Comparison of ENCODE assay signal across 20 mouse cellular contexts in genomic region chr15:36682832-36683231, GRCm38 (mm10).
A peak's percentile ranks its signal among the peaks of the same experiment; 100 is the strongest.
DNase-seq lines count a peak whose midpoint lies in the region; ATAC-seq and TF ChIP-seq lines count a peak whose summit lies in the region.
"Had no signal": no experiment of that assay in that cellular context is flagged by ENCODE, and none has a peak within 500 bp of the region (broad histone marks: within the 10 kb centered on the region; RNA-seq: fewer than 3 reads in every experiment).

No protein-coding gene starts in this region.

- peak; percentile 21 for DNase-seq in layer of hippocampus, adult 11-12 months (ENCODE audit: low spot score)
- DNase-seq in layer of hippocampus, adult 8-10 months (ENCODE audit: low spot score in 2 of 2): no peak
- peak; percentile 74 for DNase-seq in midbrain, embryonic 11.5 days (ENCODE audit: low spot score, missing footprints)
- no peak for DNase-seq in midbrain, postnatal 0 days (ENCODE audit: low spot score)
- DNase-seq in right cerebral cortex, postnatal 4 days: no peak
- DNase-seq in layer of hippocampus, adult 9-10 months (ENCODE audit: low spot score): no peak
- DNase-seq: adrenal gland, adult 8-10 months; adrenal gland, postnatal 36 days; cerebellum, adult 11 months; cerebellum, adult 9-10 months; cerebellum, postnatal 25 days; gastrocnemius, postnatal 10 days; heart, postnatal 10 days; heart, postnatal 4 days had no signal

- no peak for ATAC-seq in midbrain, embryonic 11.5 days (ENCODE audit: low FRiP score)
- ATAC-seq in midbrain, postnatal 0 days (ENCODE audit: low FRiP score): no peak
- ATAC-seq: forebrain, embryonic 15.5 days; hindbrain, embryonic 16.5 days had no signal

- no peaks in the 10 kb centered on the region for H3K36me3 ChIP-seq in midbrain, embryonic 11.5 days (ENCODE audit: control insufficient read depth, insufficient read depth, low read length)
- no peaks in the 10 kb centered on the region; the same call in 1 of the 2 replicates for H3K36me3 ChIP-seq in midbrain, postnatal 0 days (ENCODE audit: insufficient read depth, low read length)
- H3K36me3 ChIP-seq: forebrain, embryonic 15.5 days; G1E; hindbrain, embryonic 12.5 days had no signal

- no peak overlapping the region for H3K27ac ChIP-seq in midbrain, embryonic 11.5 days (ENCODE audit: low read depth, low read length)
- H3K27ac ChIP-seq in midbrain, postnatal 0 days (ENCODE audit: low read depth, low read length): no peak overlapping the region
- H3K27ac ChIP-seq in cortical plate, adult 2 months (ENCODE audit: insufficient read depth, low read length): peak overlapping the region; percentile 65; the same call in 1 of the 2 replicates
- H3K27ac ChIP-seq in olfactory bulb, adult 2 months (ENCODE audit: insufficient read depth, low read depth, low read length): peak overlapping the region; percentile 53; the same call in 1 of the 2 replicates
- H3K27ac ChIP-seq: forebrain, embryonic 15.5 days; hindbrain, embryonic 12.5 days had no signal

- 66% methylated on average over 6 of the region's 6 CpGs for WGBS in midbrain, embryonic 11.5 days
- WGBS in midbrain, postnatal 0 days: 59% methylated on average over 6 of the region's 6 CpGs
- WGBS in olfactory bulb, adult 2 months: 36% methylated on average over 6 of the region's 6 CpGs

- H3K4me2 ChIP-seq in midbrain, embryonic 11.5 days: no peak overlapping the region
- no peak overlapping the region for H3K4me2 ChIP-seq in midbrain, postnatal 0 days (ENCODE audit: low read depth, low read length, poor library complexity, severe bottlenecking)
- H3K4me2 ChIP-seq: forebrain, embryonic 15.5 days; hindbrain, embryonic 12.5 days had no signal

- H3K4me1 ChIP-seq in midbrain, embryonic 11.5 days (ENCODE audit: control insufficient read depth, insufficient read depth, low read length): no peaks in the 10 kb centered on the region
- no peaks in the 10 kb centered on the region for H3K4me1 ChIP-seq in midbrain, postnatal 0 days (ENCODE audit: insufficient read depth, low read length)
- no peaks in the 10 kb centered on the region for H3K4me1 ChIP-seq in cortical plate, adult 2 months (ENCODE audit: control insufficient read depth, insufficient read depth, low read length)
- no peaks in the 10 kb centered on the region for H3K4me1 ChIP-seq in olfactory bulb, adult 2 months (ENCODE audit: control insufficient read depth, insufficient read depth, low read length)
- H3K4me1 ChIP-seq: forebrain, embryonic 15.5 days had no signal

- TF ChIP-seq CTCF in midbrain, postnatal 0 days (IDR thresholded peaks at IDR 0.05): no peak
- no peak for TF ChIP-seq CTCF in cortical plate, adult 2 months (IDR thresholded peaks at IDR 0.05; ENCODE audit: extremely low read depth, insufficient read depth, low read length)
- TF ChIP-seq CTCF in olfactory bulb, adult 2 months (IDR thresholded peaks at IDR 0.05; ENCODE audit: insufficient read depth, low read depth, low read length): no peak

- no peaks in the 10 kb centered on the region for H3K27me3 ChIP-seq in midbrain, embryonic 11.5 days (ENCODE audit: control insufficient read depth, insufficient read depth, low read length)
- H3K27me3 ChIP-seq in midbrain, postnatal 0 days (ENCODE audit: insufficient read depth, low read length): no peaks in the 10 kb centered on the region
- H3K27me3 ChIP-seq: forebrain, embryonic 15.5 days; hindbrain, embryonic 12.5 days had no signal

- H3K4me3 ChIP-seq in midbrain, embryonic 11.5 days (ENCODE audit: low read depth, low read length): no peak overlapping the region
- H3K4me3 ChIP-seq in midbrain, postnatal 0 days (ENCODE audit: low read depth, low read length): no peak overlapping the region
- H3K4me3 ChIP-seq in cortical plate, adult 2 months (ENCODE audit: insufficient read depth, low read length): no peak overlapping the region
- H3K4me3 ChIP-seq in olfactory bulb, adult 2 months (ENCODE audit: insufficient read depth, low read depth, low read length): no peak overlapping the region
- H3K4me3 ChIP-seq: forebrain, embryonic 15.5 days; hindbrain, embryonic 12.5 days had no signal

- TF ChIP-seq POLR2A in cortical plate, adult 2 months (IDR thresholded peaks at IDR 0.05; ENCODE audit: extremely low read depth, insufficient read depth, low read length): no peak
- no peak for TF ChIP-seq POLR2A in olfactory bulb, adult 2 months (IDR thresholded peaks at IDR 0.05; ENCODE audit: insufficient read depth, low read depth, low read length)

- H3K9ac ChIP-seq in midbrain, embryonic 11.5 days (ENCODE audit: low read length): no peak overlapping the region
- no peak overlapping the region for H3K9ac ChIP-seq in midbrain, postnatal 0 days (replicated peaks; ENCODE audit: low read length, poor library complexity, severe bottlenecking)
- H3K9ac ChIP-seq: forebrain, embryonic 15.5 days; hindbrain, embryonic 12.5 days had no signal

- no peaks in the 10 kb centered on the region for H3K9me3 ChIP-seq in midbrain, embryonic 11.5 days (ENCODE audit: control insufficient read depth, low read length)
- no peaks in the 10 kb centered on the region for H3K9me3 ChIP-seq in midbrain, postnatal 0 days (ENCODE audit: low read length)
- H3K9me3 ChIP-seq: forebrain, embryonic 15.5 days; G1E; hindbrain, embryonic 12.5 days had no signal

Comparison
In these comparisons a context has a peak if more than half of its experiments do, and no peak if none do; other contexts are left out.
1. DNase-seq: peak in layer of hippocampus, adult 11-12 months (single experiment) and midbrain, embryonic 11.5 days (single experiment); none in layer of hippocampus, adult 8-10 months (0 of 2), midbrain, postnatal 0 days (single experiment), right cerebral cortex, postnatal 4 days (single experiment) and layer of hippocampus, adult 9-10 months (single experiment).
2. H3K27ac ChIP-seq: peak in cortical plate, adult 2 months (single experiment) and olfactory bulb, adult 2 months (single experiment); none in midbrain, embryonic 11.5 days (single experiment) and midbrain, postnatal 0 days (single experiment).